Mouse (Mus musculus): ENCODE measurements around the gene Ccdc14.

GRCm38 (mm10) chr16:34700165-34700827, 9.9 kb downstream of the Ccdc14 start:
- TF ChIP-seq CTCF (IDR thresholded peaks at IDR 0.05; ENCODE audit: extremely low read depth, insufficient read depth, insufficient read length, insufficient replicate concordance) = peak; percentile 56; the same call in 1 of the 2 replicates
- no peak for TF ChIP-seq POLR2A (IDR thresholded peaks at IDR 0.05; ENCODE audit: low read depth, low read length)

Data from spleen, adult 2 months (tissue).